Mouse (Mus musculus) forebrain, embryonic 11.5 days (tissue): ENCODE measurements around the gene Ghrh. TPM values are rescaled to one million over a fixed set of nuclear protein-coding genes. Genes with fewer than 3 reads are reported as not detected.

Source experiments
- ATAC-seq: fragments of 200-750 bp; cut with Nextera tagmentation; replicated peaks from 2 replicates; pipeline ENCODE4 v1.8.0; 2017; ENCODE audit warnings: moderate TSS enrichment; ENCODE audit not compliant: low FRiP score
- DNase-seq: peaks from one replicate; pipeline ENCODE4 v3.0.0-alpha.2; 2017; ENCODE audit warnings: low spot score
- H3K27ac ChIP-seq: fragments of 300-500 bp; sonication (generic); 2 replicates; pipeline ENCODE4 v1.5.1; 2014; ENCODE audit warnings: low read depth, low read length
- H3K27me3 ChIP-seq: fragments of 300-500 bp; sonication (generic); 2 replicates; pipeline ENCODE4 v1.6.1; 2014; ENCODE audit warnings: mild to moderate bottlenecking, low read length, mixed read lengths; ENCODE audit not compliant: control insufficient read depth, insufficient read depth
- H3K36me3 ChIP-seq: fragments of 300-500 bp; sonication (generic); 2 replicates; pipeline ENCODE4 v1.6.1; 2014; ENCODE audit warnings: mild to moderate bottlenecking, low read length, moderate library complexity, mixed read lengths; ENCODE audit not compliant: control insufficient read depth, insufficient read depth
- H3K4me1 ChIP-seq: fragments of 300-500 bp; sonication (generic); replicated peaks from 2 replicates; pipeline ENCODE4 v1.6.1; 2014; ENCODE audit warnings: low read length, mixed read lengths; ENCODE audit not compliant: control insufficient read depth, insufficient read depth
- H3K4me2 ChIP-seq: fragments of 300-500 bp; sonication (generic); 2 replicates; pipeline ENCODE4 v1.6.1; 2014; ENCODE audit warnings: low read depth, mild to moderate bottlenecking, low read length, moderate library complexity, mixed read lengths; ENCODE audit not compliant: severe bottlenecking
- H3K4me3 ChIP-seq: fragments of 300-500 bp; sonication (generic); 2 replicates; pipeline ENCODE4 v1.5.1; 2014; ENCODE audit warnings: low read depth, low read length
- H3K9ac ChIP-seq: fragments of 300-500 bp; sonication (generic); 2 replicates; pipeline ENCODE4 v1.6.1; 2014; ENCODE audit warnings: low read length
- H3K9me3 ChIP-seq: fragments of 300-500 bp; sonication (generic); 2 replicates; pipeline ENCODE4 v1.6.1; 2016; ENCODE audit warnings: low read length, mixed read lengths; ENCODE audit not compliant: control insufficient read depth
- WGBS: fragments of 180-500 bp; shearing (Covaris S2); extraction: QIAGEN DNeasy Blood & Tissue Kit; methylation state at CpG from one replicate; pipeline ENCODE4 v1.1.7; 2014; 5-methylcytosine and 5-hydroxymethylcytosine counted together
- polyA plus RNA-seq: library from polyadenylated mRNA; unstranded; fragments of >200 nt; fragmentation: Nextera tagmentation; extraction: Ambion mirVana; gene quantifications from 2 replicates; pipeline ENCODE4 v1.2.1, GENCODE M21; 2014

The Ghrh gene
- polyA plus RNA-seq, 1 experiment from 2014 or later: 1.5 TPM

DNA sequence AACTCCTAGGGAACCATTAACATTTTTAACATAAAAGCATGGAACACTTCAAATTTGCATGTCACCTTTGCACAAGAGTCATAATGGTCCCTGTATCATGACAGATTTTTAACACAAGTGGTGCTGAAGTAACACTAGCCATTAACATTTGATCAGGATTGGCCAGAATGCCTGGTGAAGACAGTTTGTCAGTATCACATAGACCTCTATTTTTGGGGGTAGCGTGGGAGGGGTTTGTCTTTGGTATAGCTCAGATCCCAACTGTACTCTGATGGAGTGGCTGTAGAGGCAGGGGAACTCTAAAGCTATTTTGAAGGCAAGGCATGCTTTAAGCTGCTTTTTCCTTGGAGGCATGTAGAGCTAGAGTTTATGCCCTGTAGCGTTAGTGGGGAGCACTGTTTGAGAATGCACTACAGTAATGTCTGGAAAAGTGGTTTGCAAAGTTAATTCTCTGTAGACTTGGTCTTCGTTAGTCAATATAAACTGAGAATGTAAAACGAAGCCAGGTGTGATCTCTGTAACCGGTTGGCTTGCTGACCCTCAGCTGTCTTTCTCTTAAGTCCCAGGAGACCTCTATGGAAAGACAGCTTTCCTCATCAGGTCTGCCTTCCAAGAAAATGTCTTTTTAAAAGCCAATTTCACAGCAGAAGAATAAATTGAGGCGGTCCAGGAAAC lies 36.2 kb downstream of the Ghrh start:
- no peaks in the 10 kb centered on the region for H3K27me3 ChIP-seq
- peaks cover 24% of the 10 kb centered on the region for H3K36me3 ChIP-seq
- H3K4me1 ChIP-seq: 0 out of 2 replicates have a peak, but pooled peaks cover 4% of the 10 kb centered on the region
- no peaks in the 10 kb centered on the region for H3K9me3 ChIP-seq
- H3K4me3 ChIP-seq: no peak overlapping the region
- H3K4me2 ChIP-seq: no peak overlapping the region
- 87% methylated on average over 6 of the region's 6 CpGs for WGBS
- no peak overlapping the region for H3K9ac ChIP-seq
- no peak overlapping the region for H3K27ac ChIP-seq
- DNase-seq: no peak
- ATAC-seq: no peak

DNA sequence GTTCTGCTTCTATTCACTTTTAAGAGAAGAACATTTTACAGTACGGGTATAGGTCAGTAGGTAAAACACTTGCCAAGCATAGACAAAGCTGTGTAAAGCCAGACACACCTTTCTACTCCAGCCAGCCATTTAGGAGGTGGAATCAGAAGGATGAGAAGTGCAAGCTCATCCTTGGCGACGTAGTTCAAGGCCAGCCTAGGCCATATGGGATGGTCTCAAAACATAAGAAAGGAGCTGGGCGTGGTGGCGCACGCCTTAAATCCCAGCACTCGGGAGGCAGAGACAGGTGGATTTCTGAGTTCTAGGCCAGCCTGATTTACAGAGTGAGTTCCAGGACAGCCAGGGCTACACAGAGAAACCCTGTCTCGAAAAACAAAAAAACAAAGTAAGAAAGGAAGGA lies 37.7 kb downstream of the Ghrh start:
- Histone ChIP-seq H3K27me3 (no peaks in the 10 kb centered on the region), H3K9me3 (no peaks in the 10 kb centered on the region), H3K27ac (no peak overlapping the region), H3K4me2 (no peak overlapping the region), H3K4me1 (0 out of 2 replicates have a peak, but pooled peaks cover 4% of the 10 kb centered on the region), H3K36me3 (peaks cover 19% of the 10 kb centered on the region), H3K9ac (no peak overlapping the region), H3K4me3 (no peak overlapping the region)
- 94% methylated on average over 8 of the region's 8 CpGs for WGBS
- ATAC-seq (no peak), DNase-seq (no peak)

DNA sequence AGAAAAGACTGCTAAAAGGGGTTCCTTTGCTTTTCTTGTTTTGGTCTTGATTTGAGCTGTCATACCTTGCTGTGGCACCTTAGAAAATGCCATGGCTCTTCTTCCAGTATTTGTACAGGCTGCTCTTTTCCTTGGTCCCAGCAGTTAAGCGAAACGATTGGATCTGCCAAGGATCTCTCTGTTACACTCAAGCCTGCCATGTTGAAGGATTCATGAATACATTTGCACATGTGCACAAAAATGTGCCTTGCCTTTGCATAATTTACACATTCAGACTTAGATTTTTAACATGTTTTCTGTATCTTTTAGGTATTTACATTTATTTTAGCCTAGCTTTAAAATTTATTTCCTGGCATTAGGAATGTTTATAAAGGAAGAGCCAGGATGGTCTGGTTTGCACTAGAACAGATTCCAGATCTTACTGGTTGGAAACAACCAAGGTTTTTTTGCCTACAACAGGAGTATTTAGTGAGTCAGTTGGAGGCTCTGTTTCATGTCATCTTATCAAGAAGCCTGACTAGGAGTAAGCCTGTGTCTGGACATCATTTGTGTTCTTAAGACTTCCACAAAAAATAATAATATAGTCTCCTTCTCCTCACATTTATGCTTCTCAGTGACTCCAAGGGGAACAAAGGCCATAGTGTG lies 38.9 kb downstream of the Ghrh start:
- Histone ChIP-seq H3K4me2 (no peak overlapping the region), H3K4me1 (0 out of 2 replicates have a peak, but pooled peaks cover under 1% of the 10 kb centered on the region), H3K9me3 (no peaks in the 10 kb centered on the region), H3K9ac (no peak overlapping the region), H3K4me3 (no peak overlapping the region), H3K27me3 (no peaks in the 10 kb centered on the region), H3K36me3 (peaks cover 21% of the 10 kb centered on the region), H3K27ac (no peak overlapping the region)
- DNase-seq (no peak), ATAC-seq (no peak)
- WGBS: 97% methylated on average over 2 of the region's 2 CpGs

DNA sequence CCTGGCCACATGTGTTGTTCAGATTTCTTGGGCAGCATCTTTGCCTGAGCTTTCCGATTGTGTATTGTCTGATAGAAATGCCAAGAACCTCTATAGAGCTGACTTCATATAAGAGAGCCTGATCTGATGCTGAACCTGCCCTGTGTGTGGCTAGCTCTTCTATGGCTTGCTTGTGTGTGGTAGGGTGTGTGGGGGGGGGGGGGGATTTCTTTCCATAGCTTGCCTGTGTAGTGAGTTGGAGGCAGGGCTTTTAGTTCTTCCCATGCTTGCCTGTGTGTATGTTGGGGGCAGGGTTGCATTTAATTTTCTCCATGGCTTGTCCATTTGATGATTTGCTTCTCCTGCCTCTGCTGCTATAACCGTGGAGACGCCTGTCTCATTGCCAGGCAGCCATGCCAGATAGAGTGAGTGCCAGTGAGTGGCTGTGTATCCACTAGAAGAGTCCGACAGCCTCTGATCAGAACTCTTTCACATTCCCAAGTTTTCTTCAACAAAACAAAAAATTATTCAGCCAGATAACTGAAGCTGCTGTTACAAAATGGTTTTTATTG lies 39.5 kb downstream of the Ghrh start:
- DNase-seq: no peak
- Histone ChIP-seq H3K27me3 (no peaks in the 10 kb centered on the region), H3K27ac (no peak overlapping the region), H3K9ac (no peak overlapping the region), H3K9me3 (no peaks in the 10 kb centered on the region), H3K36me3 (peaks cover 21% of the 10 kb centered on the region), H3K4me3 (no peak overlapping the region), H3K4me2 (no peak overlapping the region), H3K4me1 (0 out of 2 replicates have a peak, but pooled peaks cover 2% of the 10 kb centered on the region)
- ATAC-seq: no peak
- WGBS: 94% methylated on average over 4 of the region's 4 CpGs

DNA sequence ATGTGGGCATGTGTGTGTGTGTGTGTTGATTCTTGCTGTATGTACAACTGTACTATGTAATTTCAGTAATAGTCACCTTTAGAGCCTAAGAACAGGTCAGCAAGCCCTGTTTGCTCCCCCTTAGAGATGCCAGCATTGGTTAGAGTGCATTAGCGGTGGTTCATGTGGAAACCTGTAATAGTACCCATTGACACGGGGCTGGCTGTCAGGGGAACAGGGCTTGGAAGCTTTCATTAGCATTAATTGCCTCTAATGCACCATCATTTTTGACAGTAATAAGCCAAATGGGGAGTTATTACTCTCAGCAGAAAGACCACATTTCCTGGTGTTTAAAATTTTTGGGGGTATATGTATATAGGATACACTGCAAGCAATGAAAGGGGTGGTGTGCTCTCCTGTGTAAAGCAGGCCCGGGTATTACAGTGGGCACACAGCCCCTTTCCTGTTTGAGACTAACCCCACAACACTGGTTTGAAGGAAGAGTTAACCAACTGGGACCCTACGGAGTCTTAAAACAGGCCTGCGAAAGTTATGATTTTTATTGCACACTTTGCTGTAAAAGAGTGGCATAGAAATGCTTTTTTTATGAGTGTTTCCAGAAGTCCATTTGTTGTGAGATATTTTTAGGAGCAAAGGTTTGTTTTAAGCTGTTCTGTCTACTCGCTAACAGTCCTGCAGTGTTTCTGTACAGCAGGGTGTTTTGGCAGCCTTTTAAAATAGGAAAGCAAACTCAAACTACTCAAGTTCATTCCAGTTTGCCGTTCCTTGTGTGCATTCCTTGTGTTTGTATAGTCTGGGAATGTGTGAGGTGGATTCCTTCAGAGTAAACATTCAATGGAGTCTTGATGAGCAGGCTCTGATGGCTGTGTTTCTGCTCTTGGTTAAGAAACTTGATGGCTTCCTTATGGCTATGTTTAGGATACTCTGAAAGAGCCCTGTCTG lies 40.9 kb downstream of the Ghrh start:
- peaks cover 23% of the 10 kb centered on the region for H3K36me3 ChIP-seq
- no peak overlapping the region for H3K4me2 ChIP-seq
- H3K4me1 ChIP-seq: 0 out of 2 replicates have a peak, but pooled peaks cover 4% of the 10 kb centered on the region
- ATAC-seq: no peak
- DNase-seq: no peak
- H3K9me3 ChIP-seq: no peaks in the 10 kb centered on the region
- 87% methylated on average over 7 of the region's 7 CpGs for WGBS
- H3K4me3 ChIP-seq: no peak overlapping the region
- H3K27ac ChIP-seq: no peak overlapping the region
- no peaks in the 10 kb centered on the region for H3K27me3 ChIP-seq
- no peak overlapping the region for H3K9ac ChIP-seq

DNA sequence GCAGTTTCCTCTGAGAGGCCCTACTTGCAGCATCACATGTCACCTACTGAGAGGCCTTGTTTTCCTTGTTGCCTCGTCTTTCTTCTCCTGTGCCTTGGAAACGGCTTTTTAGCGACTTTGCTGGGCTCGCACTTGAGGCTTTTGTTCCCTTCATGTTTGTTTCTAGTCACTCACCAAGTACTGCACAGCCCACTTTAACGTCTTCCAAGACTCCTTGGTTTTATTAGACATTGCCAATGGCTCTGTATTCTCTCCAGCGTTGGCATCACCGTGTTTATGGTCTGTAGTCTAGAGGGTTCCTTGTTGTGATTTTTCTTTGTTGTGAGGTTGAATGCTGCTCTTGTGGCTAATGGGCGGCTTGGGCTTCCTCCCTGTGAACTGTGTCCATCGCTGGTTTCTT lies 44.2 kb downstream of the Ghrh start:
- 52% methylated on average over 9 of the region's 9 CpGs for WGBS
- H3K9ac ChIP-seq: no peak overlapping the region
- no peak overlapping the region for H3K4me3 ChIP-seq
- no peak overlapping the region; the same call in 1 of the 2 replicates for H3K27ac ChIP-seq
- DNase-seq (no peak), ATAC-seq (no peak)
- H3K36me3 ChIP-seq: peaks cover 38% of the 10 kb centered on the region
- H3K9me3 ChIP-seq: no peaks in the 10 kb centered on the region
- H3K4me2 ChIP-seq: no peak overlapping the region
- no peaks in the 10 kb centered on the region for H3K27me3 ChIP-seq
- H3K4me1 ChIP-seq: 0 out of 2 replicates have a peak, but pooled peaks cover 4% of the 10 kb centered on the region

DNA sequence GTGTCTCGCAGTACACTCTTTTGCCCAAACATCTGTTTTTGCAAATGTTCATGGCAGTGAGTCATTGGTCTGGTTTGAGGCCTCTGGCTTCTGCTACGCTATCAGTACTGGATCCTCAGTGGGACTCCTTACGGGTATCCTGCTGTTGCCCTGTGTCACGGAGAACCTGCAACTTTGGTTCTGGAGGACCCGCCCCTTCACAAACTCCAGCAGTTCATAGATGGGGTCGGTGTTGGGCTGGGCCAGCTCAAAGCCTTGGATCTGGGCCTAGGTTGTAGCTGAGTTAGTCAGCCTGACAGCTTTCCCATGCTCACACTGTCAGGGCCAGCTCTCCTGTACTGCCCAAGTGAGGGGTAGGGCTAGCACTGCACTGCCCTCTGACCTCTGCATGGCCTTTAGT lies 47.3 kb downstream of the Ghrh start:
- Histone ChIP-seq H3K4me3 (no peak overlapping the region), H3K36me3 (peaks cover 50% of the 10 kb centered on the region), H3K27me3 (no peaks in the 10 kb centered on the region), H3K27ac (no peak overlapping the region), H3K9ac (no peak overlapping the region), H3K4me2 (no peak overlapping the region), H3K9me3 (no peaks in the 10 kb centered on the region), H3K4me1 (0 out of 2 replicates have a peak, but pooled peaks cover 4% of the 10 kb centered on the region)
- DNase-seq (no peak), ATAC-seq (no peak)
- WGBS: 98% methylated on average over 6 of the region's 6 CpGs

DNA sequence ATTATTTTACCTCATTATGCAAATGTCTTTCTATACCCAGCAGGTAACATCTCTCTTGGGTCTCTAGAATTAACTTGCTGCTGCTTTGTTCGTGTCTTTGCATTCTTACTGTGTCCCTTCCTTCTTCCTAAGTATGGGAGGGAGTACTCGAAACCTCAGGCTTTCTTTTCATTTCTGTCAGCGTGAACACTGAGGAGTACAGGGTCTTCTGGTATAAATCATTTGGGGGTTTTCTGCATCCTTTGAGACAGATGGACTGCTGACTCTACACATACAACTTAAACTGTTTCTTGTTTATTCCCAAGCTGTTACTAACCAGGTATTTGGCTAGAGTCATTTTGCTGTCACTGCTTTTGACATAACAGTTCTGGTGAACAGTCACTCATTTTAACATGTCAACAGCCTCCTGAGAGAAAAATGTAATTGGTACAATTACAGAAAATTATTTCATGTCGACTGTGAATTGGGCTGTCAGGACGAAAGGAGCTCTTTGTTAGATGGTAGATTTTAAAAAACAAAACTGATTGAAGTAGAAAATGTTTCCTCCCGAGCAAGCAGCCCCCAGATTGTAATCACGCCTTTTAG lies 51.1 kb downstream of the Ghrh start:
- H3K9me3 ChIP-seq: no peaks in the 10 kb centered on the region
- no peak overlapping the region for H3K27ac ChIP-seq
- no peak overlapping the region for H3K4me2 ChIP-seq
- peaks cover 43% of the 10 kb centered on the region for H3K36me3 ChIP-seq
- H3K27me3 ChIP-seq: no peaks in the 10 kb centered on the region
- H3K9ac ChIP-seq: no peak overlapping the region
- H3K4me1 ChIP-seq: no peaks in the 10 kb centered on the region
- DNase-seq: no peak
- 80% methylated on average over 7 of the region's 7 CpGs for WGBS
- ATAC-seq: no peak
- no peak overlapping the region for H3K4me3 ChIP-seq
